10 mouse cellular contexts compared by ENCODE assay signal in the genomic region with DNA sequence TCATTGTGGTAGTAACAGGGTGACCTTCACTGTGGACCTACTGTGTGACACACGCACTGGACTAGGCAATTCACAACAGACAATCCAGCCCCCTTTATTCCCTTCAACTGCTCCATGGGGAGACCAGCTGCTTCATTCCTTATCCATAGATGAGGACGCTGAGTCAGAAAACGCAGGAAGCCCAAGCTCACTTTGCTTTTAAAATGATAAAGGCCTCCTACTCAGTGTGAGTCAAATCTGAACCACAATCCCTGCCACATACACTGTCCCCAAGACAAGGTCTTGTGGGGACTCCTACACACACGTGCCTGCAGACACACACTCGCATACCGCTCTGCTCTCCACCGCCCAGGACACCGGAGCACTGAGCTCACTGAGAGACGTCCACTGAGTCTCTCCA.
DNase-seq lines count a peak whose midpoint lies in the region; ATAC-seq and TF ChIP-seq lines count a peak whose summit lies in the region.
"Had no signal": no experiment of that assay in that cellular context is flagged by ENCODE, and none has a peak within 500 bp of the region (broad histone marks: within the 10 kb centered on the region; RNA-seq: fewer than 3 reads in every experiment).

No protein-coding gene starts in this region.

- WGBS in intestine, embryonic 14.5 days: 89% methylated on average over 9 of the region's 9 CpGs
- 93% methylated on average over 9 of the region's 9 CpGs for WGBS in intestine, postnatal 0 days
- WGBS in forebrain, postnatal 0 days: 60% methylated on average over 9 of the region's 9 CpGs
- 71% methylated on average over 9 of the region's 9 CpGs for WGBS in neural tube, embryonic 14.5 days
- WGBS in cerebellum, adult 2 months: 84% methylated on average over 9 of the region's 9 CpGs

- no peaks in the 10 kb centered on the region for H3K36me3 ChIP-seq in intestine, embryonic 14.5 days (ENCODE audit: control insufficient read depth, insufficient read depth, low read length)
- H3K36me3 ChIP-seq in intestine, postnatal 0 days (ENCODE audit: control insufficient read depth, insufficient read depth): no peaks in the 10 kb centered on the region
- H3K36me3 ChIP-seq in forebrain, postnatal 0 days (ENCODE audit: insufficient read depth): no peaks in the 10 kb centered on the region
- no peaks in the 10 kb centered on the region for H3K36me3 ChIP-seq in neural tube, embryonic 14.5 days (ENCODE audit: control insufficient read depth, insufficient read depth, low read length)

- H3K9ac ChIP-seq in intestine, embryonic 14.5 days (ENCODE audit: low read length): no peak overlapping the region
- H3K9ac ChIP-seq in intestine, postnatal 0 days (ENCODE audit: low read depth, low read length): no peak overlapping the region
- no peak overlapping the region for H3K9ac ChIP-seq in forebrain, postnatal 0 days
- H3K9ac ChIP-seq in neural tube, embryonic 14.5 days (replicated peaks; ENCODE audit: low read depth, low read length): no peak overlapping the region

- no peak for TF ChIP-seq CTCF in intestine, postnatal 0 days (IDR thresholded peaks at IDR 0.05; ENCODE audit: low read depth)
- no peak for TF ChIP-seq CTCF in forebrain, postnatal 0 days (IDR thresholded peaks at IDR 0.05; ENCODE audit: low read depth)
- no peak for TF ChIP-seq CTCF in cerebellum, adult 2 months (IDR thresholded peaks at IDR 0.05; ENCODE audit: borderline replicate concordance, insufficient read depth, low read depth, low read length)

- ATAC-seq in intestine, embryonic 14.5 days (replicated peaks; ENCODE audit: low FRiP score, low TSS enrichment, low read depth): no peak
- ATAC-seq in intestine, postnatal 0 days: no peak
- ATAC-seq in forebrain, postnatal 0 days: no peak
- peak; percentile 10; the same call in 1 of the 2 replicates for ATAC-seq in neural tube, embryonic 14.5 days (ENCODE audit: low read depth)

- no peak for TF ChIP-seq POLR2A in cerebellum, adult 2 months (IDR thresholded peaks at IDR 0.05; ENCODE audit: borderline replicate concordance, insufficient read depth, low read length)

- no peaks in the 10 kb centered on the region for H3K4me1 ChIP-seq in intestine, embryonic 14.5 days (replicated peaks; ENCODE audit: control insufficient read depth, insufficient read depth, low read length)
- H3K4me1 ChIP-seq in intestine, postnatal 0 days (replicated peaks; ENCODE audit: control insufficient read depth, insufficient read depth, low read length): no peaks in the 10 kb centered on the region
- no peaks in the 10 kb centered on the region for H3K4me1 ChIP-seq in forebrain, postnatal 0 days (ENCODE audit: insufficient read depth)
- H3K4me1 ChIP-seq in neural tube, embryonic 14.5 days (ENCODE audit: control insufficient read depth, insufficient read depth, low read length): 0 out of 2 replicates have a peak, but pooled peaks cover 10% of the 10 kb centered on the region
- no peaks in the 10 kb centered on the region for H3K4me1 ChIP-seq in cerebellum, adult 2 months (ENCODE audit: control insufficient read depth, insufficient read depth, low read length)

- peak overlapping the region; percentile 62; the same call in 1 of the 2 replicates for H3K27ac ChIP-seq in intestine, embryonic 14.5 days (ENCODE audit: low read depth)
- H3K27ac ChIP-seq in intestine, postnatal 0 days (ENCODE audit: low read depth, low read length): no peak overlapping the region
- peak overlapping the region; percentile 29; the same call in 1 of the 2 replicates for H3K27ac ChIP-seq in forebrain, postnatal 0 days (ENCODE audit: low read depth, low read length)
- H3K27ac ChIP-seq in neural tube, embryonic 14.5 days (ENCODE audit: low read depth, low read length): no peak overlapping the region
- no peak overlapping the region for H3K27ac ChIP-seq in cerebellum, adult 2 months (ENCODE audit: insufficient read depth, low read length)

- no peaks in the 10 kb centered on the region for H3K27me3 ChIP-seq in intestine, embryonic 14.5 days (replicated peaks; ENCODE audit: control insufficient read depth, insufficient read depth, low read length)
- no peaks in the 10 kb centered on the region for H3K27me3 ChIP-seq in intestine, postnatal 0 days (replicated peaks; ENCODE audit: control insufficient read depth, insufficient read depth, low read length)
- no peaks in the 10 kb centered on the region for H3K27me3 ChIP-seq in forebrain, postnatal 0 days (ENCODE audit: insufficient read depth, low read length)
- H3K27me3 ChIP-seq in neural tube, embryonic 14.5 days (ENCODE audit: control insufficient read depth, insufficient read depth, low read length): no peaks in the 10 kb centered on the region
- no peaks in the 10 kb centered on the region for H3K27me3 ChIP-seq in cerebellum, adult 2 months (ENCODE audit: control insufficient read depth, insufficient read depth, low read length)

- H3K4me3 ChIP-seq in intestine, embryonic 14.5 days (ENCODE audit: low read depth, low read length): no peak overlapping the region
- H3K4me3 ChIP-seq in intestine, postnatal 0 days (ENCODE audit: low read depth, low read length): no peak overlapping the region
- no peak overlapping the region for H3K4me3 ChIP-seq in forebrain, postnatal 0 days (ENCODE audit: low read depth, low read length)
- no peak overlapping the region for H3K4me3 ChIP-seq in neural tube, embryonic 14.5 days (ENCODE audit: low read depth, low read length)
- no peak overlapping the region for H3K4me3 ChIP-seq in cerebellum, adult 2 months (replicated peaks; ENCODE audit: insufficient read depth, low read depth, low read length)
- H3K4me3 ChIP-seq: erythroblast, embryonic 14.5 days; megakaryocyte, embryonic 14.5 days had no signal

- DNase-seq in intestine, embryonic 14.5 days (ENCODE audit: low spot score): no peak
- peak; percentile 60 for DNase-seq in brain, adult 2 months (ENCODE audit: low read depth, low spot score)
- DNase-seq in forebrain, postnatal 0 days: no peak
- DNase-seq in cerebellum, adult 2 months: no peak
- DNase-seq in kidney, postnatal 36 days: no peak
- DNase-seq in urinary bladder, adult 2 months (ENCODE audit: low spot score): no peak

- no peak overlapping the region for H3K4me2 ChIP-seq in intestine, embryonic 14.5 days (ENCODE audit: low read length)
- H3K4me2 ChIP-seq in intestine, postnatal 0 days (replicated peaks; ENCODE audit: low read depth): no peak overlapping the region
- H3K4me2 ChIP-seq in forebrain, postnatal 0 days (ENCODE audit: low read depth): no peak overlapping the region
- H3K4me2 ChIP-seq in neural tube, embryonic 14.5 days (ENCODE audit: low read depth, low read length): no peak overlapping the region; the same call in 1 of the 2 replicates

- H3K9me3 ChIP-seq in intestine, embryonic 14.5 days (ENCODE audit: control insufficient read depth, low read length): no peaks in the 10 kb centered on the region
- no peaks in the 10 kb centered on the region for H3K9me3 ChIP-seq in intestine, postnatal 0 days (ENCODE audit: control insufficient read depth)
- H3K9me3 ChIP-seq in forebrain, postnatal 0 days (ENCODE audit: low read length): no peaks in the 10 kb centered on the region
- no peaks in the 10 kb centered on the region for H3K9me3 ChIP-seq in neural tube, embryonic 14.5 days (ENCODE audit: control insufficient read depth, low read length)
- H3K9me3 ChIP-seq: megakaryocyte, embryonic 14.5 days had no signal

Comparison
In these comparisons a context has a peak if more than half of its experiments do, and no peak if none do; other contexts are left out.
1. H3K27ac ChIP-seq: peak in intestine, embryonic 14.5 days (single experiment) and forebrain, postnatal 0 days (single experiment); none in intestine, postnatal 0 days (single experiment), neural tube, embryonic 14.5 days (single experiment) and cerebellum, adult 2 months (single experiment).